Mouse (Mus musculus) CH12.LX (cell line): Measurements from ENCODE around the gene Syne4. TPM values are rescaled to one million over a fixed set of nuclear protein-coding genes. Genes with fewer than 3 reads are reported as not detected.

Experiments
- DNase-seq: peaks from one replicate; pipeline ENCODE4 v3.0.0-alpha.2; 2013; ENCODE audit errors: extremely low read depth
- H3K27ac ChIP-seq: 2 replicates; pipeline ENCODE4 v1.5.1; 2012; ENCODE audit warnings: low read depth, mild to moderate bottlenecking, control low read depth, moderate library complexity; ENCODE audit not compliant: insufficient read depth
- H3K27me3 ChIP-seq: replicated peaks from 2 replicates; pipeline ENCODE3; 2012; ENCODE audit warnings: inconsistent platforms
- H3K36me3 ChIP-seq, 2 experiments: replicated peaks in 1 of 2; 2 replicates each; pipeline versions ENCODE3 to v1.6.1; 2012; ENCODE audit warnings: inconsistent platforms in 1 of 2, low read length in 1 of 2, mild to moderate bottlenecking in 1 of 2, mixed read lengths in 1 of 2, moderate library complexity in 1 of 2; ENCODE audit not compliant: control insufficient read depth in 1 of 2, insufficient read depth in 1 of 2
- H3K4me1 ChIP-seq, 2 experiments: 2 replicates each; pipeline ENCODE4 v1.6.1; 2012; ENCODE audit warnings: inconsistent platforms in 1 of 2, moderate library complexity in 1 of 2; ENCODE audit not compliant: insufficient read depth in 2 of 2, control insufficient read depth in 1 of 2
- H3K4me2 ChIP-seq: 2 replicates; pipeline ENCODE4 v1.6.1; 2012; ENCODE audit warnings: low read depth, mild to moderate bottlenecking, control low read depth; ENCODE audit not compliant: poor library complexity, insufficient read depth, severe bottlenecking
- H3K4me3 ChIP-seq, 3 experiments: fragments of 150-350 bp in 1 of 3; sonication (generic) in 1 of 3; replicated peaks in 1 of 3; 2 replicates each; pipeline versions ENCODE3 to v1.5.1; 2011 to 2012; ENCODE audit warnings: low read depth in 2 of 3, low read length in 2 of 3, mild to moderate bottlenecking in 2 of 3, moderate library complexity in 2 of 3, control low read depth in 1 of 3, improper control_type of control experiment in 1 of 3, inconsistent platforms in 1 of 3, mixed read lengths in 1 of 3; ENCODE audit not compliant: poor library complexity in 1 of 3
- H3K79me2 ChIP-seq: replicated peaks from 2 replicates; pipeline ENCODE4 v1.6.1; 2012; ENCODE audit warnings: mild to moderate bottlenecking, moderate library complexity; ENCODE audit not compliant: control insufficient read depth, poor library complexity, insufficient read depth, severe bottlenecking; ENCODE audit errors: extremely low read depth
- H3K9ac ChIP-seq: 2 replicates; pipeline ENCODE4 v1.6.1; 2012; ENCODE audit warnings: low read depth, mild to moderate bottlenecking, control low read depth, moderate library complexity; ENCODE audit not compliant: insufficient read depth
- H3K9me3 ChIP-seq: replicated peaks from 2 replicates; pipeline ENCODE3; 2012; ENCODE audit warnings: low read length, inconsistent platforms, mixed read lengths
- BHLHE40 ChIP-seq: IDR thresholded peaks from 2 replicates; pipeline ENCODE4 v1.6.1; 2011; ENCODE audit warnings: mild to moderate bottlenecking, low read depth, low read length, improper control_type of control experiment
- CHD2 ChIP-seq: IDR thresholded peaks from 2 replicates; pipeline ENCODE4 v1.6.1; 2011; ENCODE audit warnings: low read length, improper control_type of control experiment
- E2F4 ChIP-seq: IDR thresholded peaks from 2 replicates; pipeline ENCODE4 v1.6.1; 2011; ENCODE audit warnings: low read depth, low read length, improper control_type of control experiment; ENCODE audit not compliant: insufficient replicate concordance
- ELF1 ChIP-seq: IDR thresholded peaks from 2 replicates; pipeline ENCODE4 v1.6.1; 2014; ENCODE audit warnings: low read depth, mild to moderate bottlenecking, inconsistent platforms, low read length, improper control_type of control experiment
- GABPA ChIP-seq: IDR thresholded peaks from 2 replicates; pipeline ENCODE4 v1.6.1; 2012; ENCODE audit warnings: low read depth, low read length, improper control_type of control experiment, inconsistent platforms; ENCODE audit not compliant: insufficient replicate concordance
- HCFC1 ChIP-seq: IDR thresholded peaks from 2 replicates; pipeline ENCODE4 v1.6.1; 2012; ENCODE audit warnings: low read depth, mild to moderate bottlenecking, inconsistent platforms, low read length, improper control_type of control experiment
- IRF4 ChIP-seq: IDR thresholded peaks from 2 replicates; pipeline ENCODE4 v1.6.1; 2014; ENCODE audit warnings: low read depth, mild to moderate bottlenecking, inconsistent platforms, low read length, improper control_type of control experiment
- JUN ChIP-seq: IDR thresholded peaks from 2 replicates; pipeline ENCODE4 v1.6.1; 2011; ENCODE audit warnings: low read depth, mild to moderate bottlenecking, low read length, improper control_type of control experiment, moderate library complexity; ENCODE audit not compliant: insufficient read depth
- JUND ChIP-seq: conservative IDR thresholded peaks from 2 replicates; pipeline ENCODE4 v1.6.1; 2011; ENCODE audit warnings: low read depth, low read length, improper control_type of control experiment
- KAT2A ChIP-seq: IDR thresholded peaks from 2 replicates; pipeline ENCODE4 v1.6.1; 2012; ENCODE audit warnings: low read length, improper control_type of control experiment, inconsistent platforms; ENCODE audit not compliant: insufficient replicate concordance
- MAX ChIP-seq: IDR thresholded peaks from 2 replicates; pipeline ENCODE4 v1.6.1; 2011; ENCODE audit warnings: low read length, improper control_type of control experiment
- MYC ChIP-seq: IDR thresholded peaks from 2 replicates; pipeline ENCODE4 v1.6.1; 2011; ENCODE audit warnings: low read depth, mild to moderate bottlenecking, improper control_type of control experiment, low read length
- NELFE ChIP-seq: IDR thresholded peaks from 2 replicates; pipeline ENCODE4 v1.6.1; 2011; ENCODE audit warnings: low read depth, low read length, improper control_type of control experiment
- NRF1 ChIP-seq: IDR thresholded peaks from 2 replicates; pipeline ENCODE4 v1.6.1; 2014; ENCODE audit warnings: low read depth, mild to moderate bottlenecking, inconsistent platforms, low read length, improper control_type of control experiment, moderate library complexity
- POLR2A ChIP-seq: IDR thresholded peaks from 2 replicates; pipeline ENCODE4 v1.6.1; 2011; ENCODE audit warnings: low read depth, mild to moderate bottlenecking, improper control_type of control experiment, low read length
- POLR2AphosphoS2 ChIP-seq: IDR thresholded peaks from 2 replicates; pipeline ENCODE4 v1.6.1; 2011; ENCODE audit warnings: low read depth, low read length, improper control_type of control experiment
- RCOR1 ChIP-seq: conservative IDR thresholded peaks from 2 replicates; pipeline ENCODE4 v1.6.1; 2012; ENCODE audit warnings: low read depth, mild to moderate bottlenecking, inconsistent platforms, low read length, improper control_type of control experiment
- SIN3A ChIP-seq: IDR thresholded peaks from 2 replicates; pipeline ENCODE4 v1.6.1; 2012; ENCODE audit warnings: low read length, improper control_type of control experiment, inconsistent platforms
- SMC3 ChIP-seq: IDR thresholded peaks from 2 replicates; pipeline ENCODE4 v1.6.1; 2011; ENCODE audit warnings: low read depth, low read length, improper control_type of control experiment
- TBP ChIP-seq: conservative IDR thresholded peaks from 2 replicates; pipeline ENCODE4 v1.6.1; 2011; ENCODE audit warnings: low read depth, low read length, improper control_type of control experiment
- TCF12 ChIP-seq: IDR thresholded peaks from 2 replicates; pipeline ENCODE4 v1.6.1; 2014; ENCODE audit warnings: low read depth, mild to moderate bottlenecking, inconsistent platforms, low read length, improper control_type of control experiment
- UBTF ChIP-seq: IDR thresholded peaks from 2 replicates; pipeline ENCODE4 v1.6.1; 2012; ENCODE audit warnings: low read depth, mild to moderate bottlenecking, inconsistent platforms, low read length, improper control_type of control experiment, moderate library complexity
- USF2 ChIP-seq: conservative IDR thresholded peaks from 2 replicates; pipeline ENCODE4 v1.6.1; 2011; ENCODE audit warnings: low read depth, low read length, improper control_type of control experiment
- ZMIZ1 ChIP-seq: IDR thresholded peaks from 2 replicates; pipeline ENCODE4 v1.6.1; 2012; ENCODE audit warnings: low read depth, mild to moderate bottlenecking, inconsistent platforms, low read length, improper control_type of control experiment
- ZNF384 ChIP-seq: IDR thresholded peaks from 2 replicates; pipeline ENCODE4 v1.6.1; 2012; ENCODE audit warnings: low read depth, low read length, improper control_type of control experiment, inconsistent platforms
- dilution Hi-C: fragments of 300-500 bp; cut with MboI; formaldehyde crosslinking; loops from 2 replicates; pipeline ENCODE4 v1.14.3; 2020; ENCODE audit warnings: low sequenced_read_pairs; ENCODE audit not compliant: extremely low pct_unique_long_range_greater_than_20kb, extremely low pct_ligation_motif_present
- in situ Hi-C: fragments of 300-500 bp; cut with MboI; formaldehyde crosslinking; loops from 3 replicates; pipeline ENCODE4 v1.14.3; 2019; ENCODE audit warnings: low sequenced_read_pairs, low pct_ligation_motif_present, low pct_unique_long_range_greater_than_20kb, mixed read lengths
- polyA plus RNA-seq: library from polyadenylated mRNA; unstranded; fragments of >175 nt; gene quantifications from 2 replicates; pipeline ENCODE4 v1.2.1, GENCODE M21; 2012; ENCODE audit warnings: low read depth; ENCODE audit not compliant: insufficient read length
- total RNA-seq, 2 experiments: library from RNA; depleted of rRNA; stranded (reverse); fragments of 300-350 nt in 1 of 2; fragments of >200 nt in 1 of 2; gene quantifications; 2 replicates each; pipeline ENCODE4 v1.2.3; 2012 to 2014

The Syne4 gene
- total and polyA plus RNA-seq, 3 experiments = 0.70 to 3.1 (median 1.9) TPM

- Histone ChIP-seq H3K36me3 (peaks cover under 1 to 36% of the 10 kb centered on the region in 2 experiments), H3K4me3 (peak overlapping the region; percentile 64 to 91 (median 70)), H3K4me1 (peaks cover 12 to 38% of the 10 kb centered on the region in 2 experiments), H3K4me2 (peak overlapping the region; percentile 83), H3K79me2 (no peaks in the 10 kb centered on the region), H3K9ac (peak overlapping the region; percentile 89), H3K27ac (peak overlapping the region; percentile 71), H3K27me3 (peaks cover 3% of the 10 kb centered on the region), H3K9me3 (peaks cover 11% of the 10 kb centered on the region)
- dilution Hi-C loops (no loop called here), in situ Hi-C loops (no loop called here)
- no peak for TF ChIP-seq MYC
- peak; percentile 58 for TF ChIP-seq ELF1
- TF ChIP-seq CHD2 = peak; percentile 82
- TF ChIP-seq MAX = peak; percentile 38; the same call in 1 of the 2 replicates
- TF ChIP-seq TBP = peak; percentile 89
- peak; percentile 85 for TF ChIP-seq NELFE
- TF ChIP-seq SMC3 = no peak
- TF ChIP-seq HCFC1 = peak; percentile 79
- peak; percentile 82; the same call in 1 of the 2 replicates for TF ChIP-seq POLR2AphosphoS2
- TF ChIP-seq TCF12 = peak; percentile 75
- TF ChIP-seq POLR2A = peak; percentile 82
- TF ChIP-seq BHLHE40 = peak; percentile 36; the same call in 1 of the 2 replicates
- 0 out of 2 replicates have a peak, but pooled peaks have one; percentile 6 for TF ChIP-seq UBTF
- TF ChIP-seq KAT2A = peak; percentile 64; the same call in 1 of the 2 replicates
- TF ChIP-seq ZMIZ1 = peak; percentile 78
- no peak for TF ChIP-seq GABPA
- TF ChIP-seq SIN3A = peak; percentile 82
- TF ChIP-seq NRF1 = peak; percentile 61
- no peak for TF ChIP-seq ZNF384
- no peak for TF ChIP-seq USF2
- peak; percentile 97 for DNase-seq
Observed at GRCm38 (mm10) chr7:30322285-30322667, 7.7 kb downstream of the Syne4 start.

- H3K27ac ChIP-seq = peak overlapping the region; percentile 71
- no peak for TF ChIP-seq MYC
- no peak; the same call in 1 of the 2 replicates for TF ChIP-seq POLR2A
- no peak for TF ChIP-seq IRF4
- TF ChIP-seq E2F4 = no peak
- no peak for TF ChIP-seq USF2
- TF ChIP-seq BHLHE40 = no peak
- TF ChIP-seq SIN3A = no peak
- TF ChIP-seq NELFE = no peak
- no peak for TF ChIP-seq GABPA
- TF ChIP-seq ZMIZ1 = no peak
- TF ChIP-seq HCFC1 = no peak
- 0 out of 2 replicates have a peak, but pooled peaks have one; percentile 52 for TF ChIP-seq ELF1
- no peak for TF ChIP-seq UBTF
- TF ChIP-seq RCOR1 = 0 out of 2 replicates have a peak, but pooled peaks have one; percentile 24
- peak; percentile 61; the same call in 1 of the 2 replicates for TF ChIP-seq TBP
- no peak for TF ChIP-seq JUND
- no peak for TF ChIP-seq JUN
- TF ChIP-seq, all 38 proteins: peak for 3
- no peaks in the 10 kb centered on the region for H3K79me2 ChIP-seq
- peaks cover 11% of the 10 kb centered on the region for H3K9me3 ChIP-seq
- H3K36me3 ChIP-seq = peaks cover 0 to 30% of the 10 kb centered on the region in 2 experiments
- H3K9ac ChIP-seq = peak overlapping the region; percentile 89
- peaks cover 8% of the 10 kb centered on the region for H3K27me3 ChIP-seq
- peaks cover 13 to 40% of the 10 kb centered on the region in 2 experiments for H3K4me1 ChIP-seq
- dilution Hi-C loops = no loop called here
- in situ Hi-C loops = no loop called here
- peak overlapping the region; percentile 62 to 91 (median 64) for H3K4me3 ChIP-seq
- DNase-seq = peak; percentile 65
- H3K4me2 ChIP-seq = peak overlapping the region; percentile 83
Observed at GRCm38 (mm10) chr7:30322865-30323264, 8.3 kb downstream of the Syne4 start.
